Mouse (Mus musculus): Measurements from ENCODE around the gene Slc16a7.

GRCm38 (mm10) chr10:125184146-125184545 lies 205.1 kb downstream of the Slc16a7 start:
- TF ChIP-seq CHD2 (IDR thresholded peaks at IDR 0.05; ENCODE audit: low read depth, low read length) (no peak), ZC3H11A (IDR thresholded peaks at IDR 0.05; ENCODE audit: borderline replicate concordance, low read depth, low read length) (no peak), MAFK (IDR thresholded peaks at IDR 0.05; ENCODE audit: insufficient read depth, low read depth, low read length) (no peak), HCFC1 (IDR thresholded peaks at IDR 0.05; ENCODE audit: borderline replicate concordance, insufficient read depth, low read length) (no peak), ZNF384 (IDR thresholded peaks at IDR 0.05; ENCODE audit: low read depth, low read length) (no peak)

Data from ES-E14 (cell line).